Mouse (Mus musculus) common myeloid progenitor, adult 5-6 weeks (primary cell): ENCODE results near the gene Olfr1288. TPM values are rescaled to one million over a fixed set of nuclear protein-coding genes. Genes with fewer than 3 reads are reported as not detected.

ENCODE experiments used
- ATAC-seq: replicated peaks from 2 replicates; pipeline ENCODE4 v1.8.0; 2016; ENCODE audit warnings: low read depth, mild to moderate bottlenecking, moderate TSS enrichment, inconsistent platforms; ENCODE audit not compliant: poor library complexity, severe bottlenecking
- total RNA-seq: library from RNA; stranded (forward); fragments of 200-1000, 187-1606 nt; gene quantifications from 2 replicates; pipeline ENCODE4 v1.2.3, GENCODE M21; 2017

Olfr1288 gene
- not detected in 2 replicates for total RNA-seq

GRCm38 (mm10) chr2:111473801-111474200 is at the start of gene Olfr1288:
Gene Olfr1288 (plus strand): TSS chr2:111474101.
- no peak for ATAC-seq

- no peak for ATAC-seq
Measured at GRCm38 (mm10) chr2:111448842-111449241, 25.1 kb upstream of the Olfr1288 start, which contains the start of gene Olfr1287. Gene Olfr1287 (plus strand): TSS chr2:111449142.

DNA sequence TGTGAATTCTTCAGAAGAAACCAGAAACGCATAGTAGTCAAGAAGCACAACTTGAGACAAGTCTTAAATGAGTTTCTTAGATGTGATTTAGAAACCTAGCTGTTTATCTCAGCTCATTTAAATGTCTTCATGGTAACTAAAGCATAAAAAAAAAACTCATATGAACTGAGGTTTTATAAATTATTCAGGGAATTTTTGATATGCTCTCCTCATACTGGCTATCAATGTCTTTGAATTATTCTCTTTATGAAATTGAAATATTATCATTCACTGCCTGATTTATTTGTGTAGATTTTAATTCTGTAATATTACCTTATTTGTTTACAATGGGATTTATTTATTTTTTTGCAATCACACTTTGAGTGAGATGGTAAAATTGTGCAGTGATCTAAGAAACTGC is 6.6 kb downstream of the Olfr1288 start, which contains the start of gene Olfr1289:
Olfr1289 (plus strand) TSS at position 301 of the 400 bp plus-strand sequence.
- ATAC-seq, result no peak

GRCm38 (mm10) chr2:111493729-111494128 is 19.8 kb downstream of the Olfr1288 start, which contains the start of gene Olfr1290:
Gene Olfr1290 (minus strand): TSS chr2:111493829.
- ATAC-seq, result no peak

DNA sequence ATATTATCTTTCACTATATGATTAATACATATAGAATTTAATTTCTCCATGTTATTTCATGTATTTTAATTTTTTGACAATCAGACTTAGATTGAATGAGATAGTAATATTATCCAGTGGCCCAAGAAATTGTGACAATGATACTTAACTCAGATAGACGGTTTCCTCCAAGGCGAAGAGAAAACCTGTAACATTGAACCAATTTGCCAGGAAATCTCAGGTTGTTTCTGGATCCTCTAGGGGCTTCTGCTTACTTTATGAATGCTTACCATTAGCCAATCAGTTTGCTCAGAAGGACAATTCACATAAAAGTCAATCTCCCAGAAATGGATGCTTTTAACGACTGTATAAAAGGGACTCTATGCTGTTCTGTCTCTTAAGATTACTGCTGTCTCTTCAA is 23.0 kb downstream of the Olfr1288 start, which contains the start of gene Olfr1291-ps1:
Olfr1291-ps1 (plus strand) TSS at position 301 of the 400 bp plus-strand sequence.
- no peak for ATAC-seq

GRCm38 (mm10) chr2:111517451-111517850 is 43.5 kb downstream of the Olfr1288 start:
- ATAC-seq, result no peak

- no peak for ATAC-seq
Measured at GRCm38 (mm10) chr2:111524903-111525302, 51.0 kb downstream of the Olfr1288 start, which contains the start of gene Olfr1293-ps. Gene Olfr1293-ps (plus strand): TSS chr2:111525203.

Other genes starting within 250 kb of the Olfr1288 start
- gene 4930430A15Rik, start 244.5 kb upstream of the Olfr1288 start, total RNA-seq, result not detected in 2 replicates
- gene Olfr1275, start 238.8 kb upstream of the Olfr1288 start, total RNA-seq, result not detected in 2 replicates
- gene Olfr1276, start 219.6 kb upstream of the Olfr1288 start, total RNA-seq, result not detected in 2 replicates
- not detected in 2 replicates for gene Olfr1277, start 200.0 kb upstream of the Olfr1288 start, total RNA-seq
- gene Olfr1278, start 184.0 kb upstream of the Olfr1288 start, total RNA-seq, result not detected in 2 replicates
- not detected in 2 replicates for gene Olfr1279, start 173.5 kb upstream of the Olfr1288 start, total RNA-seq
- gene Olfr1280, start 160.1 kb upstream of the Olfr1288 start, total RNA-seq, result not detected in 2 replicates
- not detected in 2 replicates for gene Olfr1281, start 147.6 kb upstream of the Olfr1288 start, total RNA-seq
- not detected in 2 replicates for gene Olfr1282, start 138.0 kb upstream of the Olfr1288 start, total RNA-seq
- not detected in 2 replicates for gene Olfr1283, start 107.3 kb upstream of the Olfr1288 start, total RNA-seq
- not detected in 2 replicates for gene Olfr1284, start 98.6 kb upstream of the Olfr1288 start, total RNA-seq
- gene Olfr1286, start 51.0 kb upstream of the Olfr1288 start, total RNA-seq, result not detected in 2 replicates
- not detected in 2 replicates for gene Olfr1287, start 25.0 kb upstream of the Olfr1288 start, total RNA-seq
- not detected in 2 replicates for gene Olfr1289, start 6.7 kb downstream of the Olfr1288 start, total RNA-seq
- gene Olfr1290, start 19.7 kb downstream of the Olfr1288 start, total RNA-seq, result not detected in 2 replicates
- not detected in 2 replicates for gene Olfr1291-ps1, start 23.1 kb downstream of the Olfr1288 start, total RNA-seq
- not detected in 2 replicates for gene Olfr1293-ps, start 51.1 kb downstream of the Olfr1288 start, total RNA-seq
- not detected in 2 replicates for gene Olfr1294, start 66.2 kb downstream of the Olfr1288 start, total RNA-seq
- gene Olfr1295, start 95.6 kb downstream of the Olfr1288 start, total RNA-seq, result not detected in 2 replicates
- gene Olfr1297, start 152.4 kb downstream of the Olfr1288 start, total RNA-seq, result not detected in 2 replicates
- not detected in 2 replicates for gene Olfr1298, start 175.1 kb downstream of the Olfr1288 start, total RNA-seq
- not detected in 2 replicates for gene Olfr1299, start 187.3 kb downstream of the Olfr1288 start, total RNA-seq